Mouse (Mus musculus) intestine, embryonic 14.5 days (tissue): ENCODE measurements around the gene Srp72. TPM values are rescaled to one million over a fixed set of nuclear protein-coding genes. Genes with fewer than 3 reads are reported as not detected.

Source experiments
- ATAC-seq: fragments of 200-750 bp; cut with Nextera tagmentation; replicated peaks from 2 replicates; pipeline ENCODE4 v1.8.0; 2017; ENCODE audit warnings: low read depth, moderate number of reproducible peaks, moderate TSS enrichment, moderate library complexity; ENCODE audit not compliant: low FRiP score, low TSS enrichment
- DNase-seq: peaks from one replicate; pipeline ENCODE4 v3.0.0-alpha.2; 2018; ENCODE audit warnings: low spot score
- H3K27ac ChIP-seq: fragments of 300-500 bp; sonication (generic); 2 replicates; pipeline ENCODE4 v1.5.1; 2014; ENCODE audit warnings: low read depth, mild to moderate bottlenecking, control low read depth
- H3K27me3 ChIP-seq: fragments of 300-500 bp; sonication (generic); replicated peaks from 2 replicates; pipeline ENCODE4 v1.6.1; 2014; ENCODE audit warnings: low read length, control low read depth; ENCODE audit not compliant: control insufficient read depth, insufficient read depth
- H3K36me3 ChIP-seq: fragments of 300-500 bp; sonication (generic); 2 replicates; pipeline ENCODE4 v1.6.1; 2014; ENCODE audit warnings: low read length, control low read depth; ENCODE audit not compliant: control insufficient read depth, insufficient read depth
- H3K4me1 ChIP-seq: fragments of 300-500 bp; sonication (generic); replicated peaks from 2 replicates; pipeline ENCODE4 v1.6.1; 2014; ENCODE audit warnings: low read length, control low read depth, mixed read lengths; ENCODE audit not compliant: control insufficient read depth, insufficient read depth
- H3K4me2 ChIP-seq: fragments of 300-500 bp; sonication (generic); 2 replicates; pipeline ENCODE4 v1.6.1; 2014; ENCODE audit warnings: low read length
- H3K4me3 ChIP-seq: fragments of 300-500 bp; sonication (generic); 2 replicates; pipeline ENCODE4 v1.5.1; 2014; ENCODE audit warnings: low read depth, low read length, control low read depth, mixed read lengths
- H3K9ac ChIP-seq: fragments of 300-500 bp; sonication (generic); 2 replicates; pipeline ENCODE4 v1.6.1; 2014; ENCODE audit warnings: mild to moderate bottlenecking, low read length
- H3K9me3 ChIP-seq: fragments of 300-500 bp; sonication (generic); 2 replicates; pipeline ENCODE4 v1.6.1; 2016; ENCODE audit warnings: low read length, control low read depth; ENCODE audit not compliant: control insufficient read depth
- WGBS: fragments of 180-500 bp; shearing (Covaris S2); extraction: QIAGEN DNeasy Blood & Tissue Kit; methylation state at CpG from one replicate; pipeline ENCODE4 v1.1.7; 2014; 5-methylcytosine and 5-hydroxymethylcytosine counted together
- polyA plus RNA-seq: library from polyadenylated mRNA; unstranded; fragments of >200 nt; fragmentation: Nextera tagmentation; extraction: Ambion mirVana; gene quantifications from 2 replicates; pipeline ENCODE4 v1.2.1, GENCODE M21; 2014

Srp72 gene
- 91.6 and 98.2 TPM in 2 replicates for polyA plus RNA-seq

GRCm38 (mm10) chr5:76974554-76975285, at the start of gene Srp72:
Srp72 (plus strand) TSS chr5:76974683.
- H3K9me3 ChIP-seq, result no peaks in the 10 kb centered on the region
- H3K4me3 ChIP-seq, result peak within 1 kb of the TSS; percentile 91
- H3K27ac ChIP-seq, result peak within 1 kb of the TSS; percentile 80; the same call in 1 of the 2 replicates
- peak within 1 kb of the TSS; percentile 92 for H3K9ac ChIP-seq
- H3K27me3 ChIP-seq, result no peaks in the 10 kb centered on the region
- peaks cover 23% of the 10 kb centered on the region for H3K36me3 ChIP-seq
- DNase-seq, result peak; percentile 98
- peak within 1 kb of the TSS; percentile 90 for H3K4me2 ChIP-seq
- ATAC-seq, result peak; percentile 96
- H3K4me1 ChIP-seq, result peaks cover 10% of the 10 kb centered on the region
- under 1% methylated on average over 60 of the region's 60 CpGs for whole genome bisulfite sequencing

- Histone ChIP-seq H3K27me3 (no peaks in the 10 kb centered on the region), H3K9ac (no peak overlapping the region), H3K4me2 (no peak overlapping the region), H3K4me1 (0 out of 2 replicates have a peak, but pooled peaks cover 3% of the 10 kb centered on the region), H3K36me3 (peaks cover 26% of the 10 kb centered on the region), H3K4me3 (no peak overlapping the region), H3K27ac (0 out of 2 replicates have a peak overlapping the region, but pooled peaks have one; percentile 2), H3K9me3 (peaks cover 10% of the 10 kb centered on the region; the same call in 1 of the 2 replicates)
- WGBS, result 77% methylated on average over 16 of the region's 16 CpGs
- DNase-seq (peak; percentile 42), ATAC-seq (no peak)
These were observed 46.2 kb upstream of the Srp72 start for GRCm38 (mm10) chr5:76928124-76928832.

- no peak overlapping the region for H3K9ac ChIP-seq
- H3K4me2 ChIP-seq, result no peak overlapping the region
- H3K27me3 ChIP-seq, result no peaks in the 10 kb centered on the region
- H3K36me3 ChIP-seq, result peaks cover 26% of the 10 kb centered on the region
- ATAC-seq, result no peak
- no peak for DNase-seq
- no peak overlapping the region; the same call in 1 of the 2 replicates for H3K27ac ChIP-seq
- 69% methylated on average over 7 of the region's 7 CpGs for WGBS
- H3K4me1 ChIP-seq, result 0 out of 2 replicates have a peak, but pooled peaks cover 3% of the 10 kb centered on the region
- no peak overlapping the region for H3K4me3 ChIP-seq
- H3K9me3 ChIP-seq, result peaks cover 10% of the 10 kb centered on the region; the same call in 1 of the 2 replicates
These were observed 45.2 kb upstream of the Srp72 start for GRCm38 (mm10) chr5:76929180-76929877.

GRCm38 (mm10) chr5:76939717-76940116, 34.8 kb upstream of the Srp72 start:
- Histone ChIP-seq H3K9me3 (no peaks in the 10 kb centered on the region), H3K36me3 (peaks cover 9% of the 10 kb centered on the region; the same call in 1 of the 2 replicates), H3K27ac (no peak overlapping the region), H3K4me2 (no peak overlapping the region), H3K4me3 (no peak overlapping the region), H3K9ac (no peak overlapping the region), H3K4me1 (no peaks in the 10 kb centered on the region), H3K27me3 (no peaks in the 10 kb centered on the region)
- 92% methylated on average over 8 of the region's 8 CpGs for WGBS
- no peak for ATAC-seq
- DNase-seq, result no peak

- WGBS, result 73% methylated on average over 4 of the region's 4 CpGs
- H3K27me3 ChIP-seq, result no peaks in the 10 kb centered on the region
- ATAC-seq, result no peak
These were observed 32.5 kb upstream of the Srp72 start for GRCm38 (mm10) chr5:76941975-76942374.

GRCm38 (mm10) chr5:76942505-76942904, 32.0 kb upstream of the Srp72 start:
- Histone ChIP-seq H3K36me3 (peaks cover 13% of the 10 kb centered on the region; the same call in 1 of the 2 replicates), H3K4me3 (no peak overlapping the region), H3K9me3 (no peaks in the 10 kb centered on the region), H3K4me2 (no peak overlapping the region), H3K27ac (no peak overlapping the region), H3K9ac (no peak overlapping the region), H3K27me3 (no peaks in the 10 kb centered on the region), H3K4me1 (no peaks in the 10 kb centered on the region)
- no peak for DNase-seq
- ATAC-seq, result no peak
- WGBS, result 81% methylated on average over 4 of the region's 4 CpGs

More at GRCm38 (mm10) chr5:76941975-76942374, 32.5 kb upstream of the Srp72 start:
- no peak for DNase-seq
- Histone ChIP-seq H3K27ac (no peak overlapping the region), H3K9ac (no peak overlapping the region), H3K4me1 (no peaks in the 10 kb centered on the region), H3K4me2 (no peak overlapping the region), H3K4me3 (no peak overlapping the region), H3K36me3 (peaks cover 9% of the 10 kb centered on the region; the same call in 1 of the 2 replicates), H3K9me3 (no peaks in the 10 kb centered on the region)

GRCm38 (mm10) chr5:76944965-76945677, 29.4 kb upstream of the Srp72 start:
- Histone ChIP-seq H3K4me3 (no peak overlapping the region), H3K27ac (no peak overlapping the region), H3K27me3 (no peaks in the 10 kb centered on the region), H3K36me3 (peaks cover 22% of the 10 kb centered on the region), H3K9ac (no peak overlapping the region), H3K4me1 (peaks cover 6% of the 10 kb centered on the region), H3K4me2 (no peak overlapping the region), H3K9me3 (no peaks in the 10 kb centered on the region)
- 73% methylated on average over 6 of the region's 6 CpGs for WGBS
- no peak for DNase-seq
- ATAC-seq, result no peak

- WGBS, result 80% methylated on average over 2 of the region's 2 CpGs
- no peaks in the 10 kb centered on the region for H3K9me3 ChIP-seq
- H3K4me1 ChIP-seq, result peaks cover 6% of the 10 kb centered on the region
- no peak overlapping the region for H3K4me3 ChIP-seq
- no peak for DNase-seq
- H3K27me3 ChIP-seq, result no peaks in the 10 kb centered on the region
- H3K27ac ChIP-seq, result no peak overlapping the region
- no peak overlapping the region for H3K9ac ChIP-seq
- no peak for ATAC-seq
- no peak overlapping the region for H3K4me2 ChIP-seq
- peaks cover 16% of the 10 kb centered on the region for H3K36me3 ChIP-seq
These were observed 28.8 kb upstream of the Srp72 start for GRCm38 (mm10) chr5:76945678-76946033.
